Mouse (Mus musculus) liver, adult 2 months (tissue): ENCODE measurements around the gene Psen2.

Source experiments
- CTCF ChIP-seq: fragments of 200-500 bp; IDR thresholded peaks from 2 replicates; pipeline ENCODE4 v1.5.1; 2011; ENCODE audit warnings: low read depth, low read length, control low read depth
- POLR2A ChIP-seq: fragments of 200-500 bp; IDR thresholded peaks from 2 replicates; pipeline ENCODE4 v1.6.1; 2011; ENCODE audit warnings: low read length, control low read depth; ENCODE audit not compliant: insufficient read depth; ENCODE audit errors: extremely low read depth

DNA sequence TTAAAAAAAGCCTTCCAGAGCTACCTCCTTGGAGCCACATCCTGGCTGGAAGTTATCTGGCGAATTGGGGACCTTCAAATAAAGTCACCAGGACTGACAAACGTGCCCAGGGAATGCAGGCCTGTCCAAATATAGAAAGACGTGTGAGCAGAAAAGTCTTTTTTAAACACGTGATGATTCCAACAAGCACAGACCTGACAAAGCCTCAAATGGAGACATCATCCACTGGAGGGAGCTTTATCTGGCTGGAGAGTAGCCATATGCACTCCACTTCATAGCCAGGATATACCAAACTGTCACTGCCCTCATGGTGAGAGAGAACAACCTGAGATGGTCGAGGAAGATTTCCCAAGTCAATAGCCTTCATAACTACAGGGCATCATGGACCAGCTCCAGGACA, 77.4 kb downstream of the Psen2 start:
- TF ChIP-seq CTCF: no peak
- TF ChIP-seq POLR2A: no peak
